Mouse (Mus musculus): Measurements from ENCODE around the gene Gcg. TPM values are rescaled to one million over a fixed set of nuclear protein-coding genes. Genes with fewer than 3 reads are reported as not detected.

Gene Gcg
- polyA plus RNA-seq, 1 experiment from 2014 or later, result not detected

GRCm38 (mm10) chr2:62497333-62498002, 14.0 kb upstream of the Gcg start:
- no peaks in the 10 kb centered on the region for H3K9me3 ChIP-seq (ENCODE audit: low read length)
- H3K27me3 ChIP-seq (replicated peaks; ENCODE audit: insufficient read depth, low read length), result no peaks in the 10 kb centered on the region
- DNase-seq (ENCODE audit: low spot score), result no peak
- no peak overlapping the region for H3K4me2 ChIP-seq (replicated peaks; ENCODE audit: low read depth, low read length)
- 83% methylated on average over 5 of the region's 5 CpGs for WGBS
- no peak overlapping the region for H3K27ac ChIP-seq (ENCODE audit: low read length)
- no peak for TF ChIP-seq EP300 (IDR thresholded peaks at IDR 0.05)
- no peak for TF ChIP-seq CTCF (IDR thresholded peaks at IDR 0.05)
- no peak for ATAC-seq
- no peak overlapping the region for H3K9ac ChIP-seq (replicated peaks; ENCODE audit: low read depth)
- no peaks in the 10 kb centered on the region for H3K36me3 ChIP-seq (ENCODE audit: insufficient read depth, low read length)
- no peak overlapping the region for H3K4me3 ChIP-seq (ENCODE audit: low read depth, low read length)
- no peaks in the 10 kb centered on the region for H3K4me1 ChIP-seq (ENCODE audit: insufficient read depth, low read depth, low read length)

DNA sequence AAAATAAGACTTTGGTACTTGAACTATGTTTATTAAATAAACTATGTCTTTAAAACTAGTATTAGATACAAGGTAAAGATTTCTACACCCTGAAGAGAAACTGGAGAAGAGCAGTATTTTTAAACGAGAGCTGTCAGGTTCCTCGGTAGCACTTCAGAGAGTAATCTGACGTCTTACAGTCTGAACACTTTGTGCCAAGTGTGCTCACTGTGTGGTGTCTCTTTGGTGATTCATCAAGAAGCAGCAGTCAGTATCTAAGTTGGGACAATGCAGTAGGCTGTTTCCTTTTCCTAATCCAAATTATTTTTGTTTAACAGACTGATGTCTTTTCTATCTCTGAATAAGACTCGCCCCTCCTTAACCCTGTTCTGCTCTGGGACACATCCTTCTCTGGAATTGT, 12.0 kb upstream of the Gcg start:
- no peaks in the 10 kb centered on the region for H3K9me3 ChIP-seq (ENCODE audit: low read length)
- no peak overlapping the region for H3K4me2 ChIP-seq (replicated peaks; ENCODE audit: low read depth, low read length)
- TF ChIP-seq CTCF (IDR thresholded peaks at IDR 0.05) (no peak), EP300 (IDR thresholded peaks at IDR 0.05) (no peak)
- no peak for ATAC-seq
- no peak overlapping the region for H3K27ac ChIP-seq (ENCODE audit: low read length)
- DNase-seq (ENCODE audit: low spot score), result no peak
- WGBS, result 52% methylated on average over 4 of the region's 4 CpGs
- H3K4me1 ChIP-seq (ENCODE audit: insufficient read depth, low read depth, low read length), result no peaks in the 10 kb centered on the region
- no peak overlapping the region for H3K4me3 ChIP-seq (ENCODE audit: low read depth, low read length)
- no peaks in the 10 kb centered on the region for H3K36me3 ChIP-seq (ENCODE audit: insufficient read depth, low read length)
- no peak overlapping the region for H3K9ac ChIP-seq (replicated peaks; ENCODE audit: low read depth)
- H3K27me3 ChIP-seq (replicated peaks; ENCODE audit: insufficient read depth, low read length), result no peaks in the 10 kb centered on the region

GRCm38 (mm10) chr2:62489832-62490231, 6.4 kb upstream of the Gcg start:
- Histone ChIP-seq H3K9me3 (ENCODE audit: low read length) (no peaks in the 10 kb centered on the region), H3K4me3 (ENCODE audit: low read depth, low read length) (no peak overlapping the region), H3K27me3 (replicated peaks; ENCODE audit: insufficient read depth, low read length) (no peaks in the 10 kb centered on the region), H3K4me1 (ENCODE audit: insufficient read depth, low read depth, low read length) (no peaks in the 10 kb centered on the region), H3K4me2 (replicated peaks; ENCODE audit: low read depth, low read length) (no peak overlapping the region), H3K36me3 (ENCODE audit: insufficient read depth, low read length) (no peaks in the 10 kb centered on the region), H3K27ac (ENCODE audit: low read length) (no peak overlapping the region), H3K9ac (replicated peaks; ENCODE audit: low read depth) (no peak overlapping the region)
- WGBS, result 78% methylated on average over 6 of the region's 6 CpGs
- ATAC-seq, result no peak
- no peak for DNase-seq (ENCODE audit: low spot score)
- no peak for TF ChIP-seq EP300 (IDR thresholded peaks at IDR 0.05)
- TF ChIP-seq CTCF (IDR thresholded peaks at IDR 0.05), result no peak

- H3K4me3 ChIP-seq (ENCODE audit: low read depth, low read length), result no peak overlapping the region
- no peaks in the 10 kb centered on the region for H3K36me3 ChIP-seq (ENCODE audit: insufficient read depth, low read length)
- WGBS, result 74% methylated on average over 3 of the region's 3 CpGs
- DNase-seq (ENCODE audit: low spot score) (peak; percentile 7), ATAC-seq (no peak)
- H3K4me2 ChIP-seq (replicated peaks; ENCODE audit: low read depth, low read length), result no peak overlapping the region
- H3K27ac ChIP-seq (ENCODE audit: low read length), result no peak overlapping the region
- no peak overlapping the region for H3K9ac ChIP-seq (replicated peaks; ENCODE audit: low read depth)
- no peak for TF ChIP-seq EP300 (IDR thresholded peaks at IDR 0.05)
- TF ChIP-seq CTCF (IDR thresholded peaks at IDR 0.05), result peak; percentile 55
- no peaks in the 10 kb centered on the region for H3K9me3 ChIP-seq (ENCODE audit: low read length)
- no peaks in the 10 kb centered on the region for H3K4me1 ChIP-seq (ENCODE audit: insufficient read depth, low read depth, low read length)
- H3K27me3 ChIP-seq (replicated peaks; ENCODE audit: insufficient read depth, low read length), result no peaks in the 10 kb centered on the region
Observed at GRCm38 (mm10) chr2:62484906-62485305, 1.5 kb upstream of the Gcg start.

GRCm38 (mm10) chr2:62480285-62481198, 2.9 kb downstream of the Gcg start:
- H3K27ac ChIP-seq (ENCODE audit: low read length), result no peak overlapping the region
- no peaks in the 10 kb centered on the region for H3K27me3 ChIP-seq (replicated peaks; ENCODE audit: insufficient read depth, low read length)
- no peaks in the 10 kb centered on the region for H3K4me1 ChIP-seq (ENCODE audit: insufficient read depth, low read depth, low read length)
- H3K9me3 ChIP-seq (ENCODE audit: low read length), result no peaks in the 10 kb centered on the region
- no peak overlapping the region for H3K4me2 ChIP-seq (replicated peaks; ENCODE audit: low read depth, low read length)
- no peak for ATAC-seq
- DNase-seq (ENCODE audit: low spot score), result no peak
- H3K36me3 ChIP-seq (ENCODE audit: insufficient read depth, low read length), result no peaks in the 10 kb centered on the region
- TF ChIP-seq EP300 (IDR thresholded peaks at IDR 0.05), result no peak
- no peak for TF ChIP-seq CTCF (IDR thresholded peaks at IDR 0.05)
- no peak overlapping the region for H3K4me3 ChIP-seq (ENCODE audit: low read depth, low read length)
- no peak overlapping the region for H3K9ac ChIP-seq (replicated peaks; ENCODE audit: low read depth)
- WGBS, result 50% methylated on average over 9 of the region's 9 CpGs

DNA sequence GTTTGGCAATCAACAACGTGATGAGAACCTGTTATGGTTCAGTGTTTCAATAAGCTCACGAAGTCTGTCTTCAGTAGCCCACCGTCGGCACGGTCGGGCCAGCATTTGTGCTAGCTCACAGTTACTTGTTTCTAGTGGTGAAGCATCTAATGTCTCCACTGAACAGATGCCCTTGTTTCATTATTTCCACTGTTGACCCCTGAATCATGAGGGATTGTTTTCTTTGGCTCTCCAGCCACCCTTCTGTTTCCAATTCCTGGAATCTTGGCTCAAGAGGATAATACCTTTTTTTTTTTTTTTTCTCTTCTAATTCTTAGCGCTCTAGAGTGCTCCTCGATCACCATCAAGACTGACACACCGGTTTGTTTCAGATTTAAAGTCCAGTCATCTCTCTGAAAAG, 13.9 kb downstream of the Gcg start:
- Histone ChIP-seq H3K36me3 (ENCODE audit: insufficient read depth, low read length) (no peaks in the 10 kb centered on the region), H3K9me3 (ENCODE audit: low read length) (no peaks in the 10 kb centered on the region), H3K4me2 (replicated peaks; ENCODE audit: low read depth, low read length) (no peak overlapping the region), H3K4me1 (ENCODE audit: insufficient read depth, low read depth, low read length) (no peaks in the 10 kb centered on the region), H3K27ac (ENCODE audit: low read length) (no peak overlapping the region), H3K4me3 (ENCODE audit: low read depth, low read length) (no peak overlapping the region), H3K27me3 (replicated peaks; ENCODE audit: insufficient read depth, low read length) (no peaks in the 10 kb centered on the region), H3K9ac (replicated peaks; ENCODE audit: low read depth) (no peak overlapping the region)
- WGBS, result 78% methylated on average over 9 of the region's 9 CpGs
- TF ChIP-seq EP300 (IDR thresholded peaks at IDR 0.05) (no peak), CTCF (IDR thresholded peaks at IDR 0.05) (no peak)
- DNase-seq (ENCODE audit: low spot score) (no peak), ATAC-seq (no peak)
